Mouse (Mus musculus) hindbrain, embryonic 16.5 days (tissue): Measurements from ENCODE around the gene Ppp1r10. TPM values are rescaled to one million over a fixed set of nuclear protein-coding genes. Genes with fewer than 3 reads are reported as not detected.

Source experiments
- ATAC-seq: fragments of 200-750 bp; cut with Nextera tagmentation; 2 replicates; pipeline ENCODE4 v1.8.0; 2017; ENCODE audit warnings: moderate TSS enrichment, moderate library complexity
- H3K27ac ChIP-seq: fragments of 300-500 bp; sonication (generic); 2 replicates; pipeline ENCODE4 v1.5.1; 2014; ENCODE audit warnings: low read depth, mild to moderate bottlenecking, control low read depth, low read length, moderate library complexity
- H3K27me3 ChIP-seq: fragments of 300-500 bp; sonication (generic); replicated peaks from 2 replicates; pipeline ENCODE4 v1.6.1; 2014; ENCODE audit warnings: low read length; ENCODE audit not compliant: control insufficient read depth, insufficient read depth
- H3K36me3 ChIP-seq: fragments of 300-500 bp; sonication (generic); 2 replicates; pipeline ENCODE4 v1.6.1; 2014; ENCODE audit warnings: mild to moderate bottlenecking, low read length, moderate library complexity, mixed read lengths; ENCODE audit not compliant: control insufficient read depth, insufficient read depth
- H3K4me1 ChIP-seq: fragments of 300-500 bp; sonication (generic); 2 replicates; pipeline ENCODE4 v1.6.1; 2014; ENCODE audit warnings: low read depth, low read length; ENCODE audit not compliant: control insufficient read depth, insufficient read depth
- H3K4me2 ChIP-seq: fragments of 300-500 bp; sonication (generic); 2 replicates; pipeline ENCODE4 v1.6.1; 2014; ENCODE audit warnings: mild to moderate bottlenecking, low read length, control low read depth, moderate library complexity
- H3K4me3 ChIP-seq: fragments of 300-500 bp; sonication (generic); 2 replicates; pipeline ENCODE4 v1.5.1; 2014; ENCODE audit warnings: mild to moderate bottlenecking, low read length, control low read depth, moderate library complexity
- H3K9ac ChIP-seq: fragments of 300-500 bp; sonication (generic); 2 replicates; pipeline ENCODE4 v1.6.1; 2014; ENCODE audit warnings: low read depth, mild to moderate bottlenecking, control low read depth, low read length, moderate library complexity
- H3K9me3 ChIP-seq: fragments of 300-500 bp; sonication (generic); 2 replicates; pipeline ENCODE4 v1.6.1; 2014; ENCODE audit warnings: mild to moderate bottlenecking, low read length, moderate library complexity; ENCODE audit not compliant: control insufficient read depth
- WGBS: fragments of 180-500 bp; shearing (Covaris S2); extraction: QIAGEN DNeasy Blood & Tissue Kit; methylation state at CpG from one replicate; pipeline ENCODE4 v1.1.7; 2014; 5-methylcytosine and 5-hydroxymethylcytosine counted together
- microRNA counts: library from miRNA; unstranded; fragments of <30 nt; microRNA quantifications from one replicate; lab custom pipeline; 2016
- microRNA-seq: library from miRNA; unstranded; fragments of <30 nt; microRNA quantifications from one replicate; pipeline ENCODE4, GENCODE M21; 2017
- polyA plus RNA-seq: library from polyadenylated mRNA; unstranded; fragments of >200 nt; fragmentation: Nextera tagmentation; extraction: Ambion mirVana; gene quantifications from 2 replicates; pipeline ENCODE4 v1.2.1, GENCODE M21; 2015

The Ppp1r10 gene
- polyA plus RNA-seq, 1 experiment from 2014 or later: 32.7 TPM

GRCm38 (mm10) chr17:35979401-35980362, 63.4 kb downstream of the Ppp1r10 start, which contains the start of the genes Gnl1 and Prr3:
TSS of gene Gnl1 (plus strand) at chr17:35979851.
TSS of gene Prr3 (minus strand) at chr17:35980236.
- H3K36me3 ChIP-seq: peaks cover 21% of the 10 kb centered on the region
- H3K9ac ChIP-seq: peak within 1 kb of the TSS; percentile 83
- ATAC-seq: peak; percentile 85
- 0% methylated on average over 72 of the region's 109 CpGs for WGBS
- no peaks in the 10 kb centered on the region for H3K27me3 ChIP-seq
- peak within 1 kb of the TSS; percentile 96 for H3K27ac ChIP-seq
- H3K4me3 ChIP-seq: peak within 1 kb of the TSS; percentile 97
- H3K4me1 ChIP-seq: peaks cover 19% of the 10 kb centered on the region
- peak within 1 kb of the TSS; percentile 77 for H3K4me2 ChIP-seq
- no peaks in the 10 kb centered on the region for H3K9me3 ChIP-seq

- ATAC-seq: peak; percentile 41
- H3K9me3 ChIP-seq: no peaks in the 10 kb centered on the region
- H3K4me3 ChIP-seq: peak overlapping the region; percentile 97
- peaks cover 19% of the 10 kb centered on the region for H3K4me1 ChIP-seq
- H3K36me3 ChIP-seq: peaks cover 21% of the 10 kb centered on the region
- H3K4me2 ChIP-seq: peak overlapping the region; percentile 77
- H3K9ac ChIP-seq: peak overlapping the region; percentile 83
- H3K27ac ChIP-seq: peak overlapping the region; percentile 96
- H3K27me3 ChIP-seq: no peaks in the 10 kb centered on the region
- 0% methylated on average over 25 of the region's 29 CpGs for WGBS
These were observed 64.1 kb downstream of the Ppp1r10 start for GRCm38 (mm10) chr17:35980363-35980754.

- ATAC-seq: no peak
- H3K27me3 ChIP-seq: no peaks in the 10 kb centered on the region
- WGBS: 88% methylated on average over 9 of the region's 9 CpGs
- H3K9ac ChIP-seq: no peak overlapping the region
- H3K9me3 ChIP-seq: no peaks in the 10 kb centered on the region
- H3K4me3 ChIP-seq: no peak overlapping the region
- no peak overlapping the region for H3K4me2 ChIP-seq
- H3K27ac ChIP-seq: no peak overlapping the region
- H3K36me3 ChIP-seq: peaks cover 19% of the 10 kb centered on the region
- H3K4me1 ChIP-seq: peaks cover 19% of the 10 kb centered on the region
These were observed 65.5 kb downstream of the Ppp1r10 start for GRCm38 (mm10) chr17:35981776-35982175.

MicroRNAs encoded within 50 kb of the gene (microRNA counts, 519-probe panel; counts per million panel counts)
- microRNA mmu-miR-1894-3p (lab: Ali Mortazavi, UCI) (not detected), microRNA mmu-miR-1894-5p (lab: Ali Mortazavi, UCI) (1,875 counts per million, percentile 22 among the panel's probes with 10 or more counts), microRNA mmu-miR-877 (lab: Ali Mortazavi, UCI) (2,002 counts per million, percentile 28 among the panel's probes with 10 or more counts)

Small RNAs within 50 kb of the gene (microRNA-seq; reads per million reads assigned to microRNA genes)
- gene Gm28033 (0.83 reads per million), gene Mir1894 (not detected), gene Mir877 (86.2 reads per million, percentile 47 among the genes with 10 or more reads in this experiment)

Other genes with a start within 250 kb of the Ppp1r10 start
- gene Vars2, start 248.8 kb upstream of the Ppp1r10 start, polyA plus RNA-seq: 16.7 and 17.9 TPM in 2 replicates
- 27.8 and 28.1 TPM in 2 replicates for gene Gtf2h4, start 242.7 kb upstream of the Ppp1r10 start, polyA plus RNA-seq
- gene Ddr1, start 211.8 kb upstream of the Ppp1r10 start, polyA plus RNA-seq: 87.1 and 106 TPM in 2 replicates
- 14.5 and 17.2 TPM in 2 replicates for gene Ier3, start 94.8 kb upstream of the Ppp1r10 start, polyA plus RNA-seq
- gene Flot1, start 93.2 kb upstream of the Ppp1r10 start, polyA plus RNA-seq: 131 and 150 TPM in 2 replicates
- 1,705 and 1,762 TPM in 2 replicates for gene Tubb5, start 78.1 kb upstream of the Ppp1r10 start, polyA plus RNA-seq
- gene Mdc1, start 74.9 kb upstream of the Ppp1r10 start, polyA plus RNA-seq: 9.3 and 11.2 TPM in 2 replicates
- gene Nrm, start 55.1 kb upstream of the Ppp1r10 start, polyA plus RNA-seq: 20.8 and 22.3 TPM in 2 replicates
- gene Ppp1r18, start 50.8 kb upstream of the Ppp1r10 start, polyA plus RNA-seq: 18.9 and 24.4 TPM in 2 replicates
- gene Dhx16, start 36.6 kb upstream of the Ppp1r10 start, polyA plus RNA-seq: 25.0 and 33.3 TPM in 2 replicates
- gene 2310061I04Rik, start 19.0 kb upstream of the Ppp1r10 start, polyA plus RNA-seq: 67.4 and 77.4 TPM in 2 replicates
- gene Atat1, start 6.4 kb upstream of the Ppp1r10 start, polyA plus RNA-seq: 287 and 393 TPM in 2 replicates
- gene Mrps18b, start within 50 bp of the Ppp1r10 start, polyA plus RNA-seq: 59.6 and 67.4 TPM in 2 replicates
- gene Abcf1, start 53.3 kb downstream of the Ppp1r10 start, polyA plus RNA-seq: 73.9 and 84.6 TPM in 2 replicates
- gene Gnl1, start 63.4 kb downstream of the Ppp1r10 start, polyA plus RNA-seq: 74.1 and 75.1 TPM in 2 replicates
- gene Prr3, start 63.8 kb downstream of the Ppp1r10 start, polyA plus RNA-seq: 93.3 and 93.7 TPM in 2 replicates
- 9.6 and 10.3 TPM in 2 replicates for gene H2-T24, start 104.1 kb downstream of the Ppp1r10 start, polyA plus RNA-seq
- gene H2-T23, start 116.4 kb downstream of the Ppp1r10 start, polyA plus RNA-seq: 5.0 and 5.1 TPM in 2 replicates
- gene H2-T22, start 126.3 kb downstream of the Ppp1r10 start, polyA plus RNA-seq: 8.2 and 9.2 TPM in 2 replicates
- gene Gm6034, start 126.5 kb downstream of the Ppp1r10 start, polyA plus RNA-seq: not detected in 2 replicates
- not detected in 2 replicates for gene Gm11127, start 141.9 kb downstream of the Ppp1r10 start, polyA plus RNA-seq
- not detected in 2 replicates for gene Gm19684, start 205.2 kb downstream of the Ppp1r10 start, polyA plus RNA-seq
- not detected in 2 replicates for gene Gm7030, start 213.0 kb downstream of the Ppp1r10 start, polyA plus RNA-seq